Mouse (Mus musculus) embryo, embryonic 9.5 days (tissue): ENCODE measurements around the gene Antxr1.

Experiments used
- DNase-seq: peaks from one replicate; pipeline ENCODE4 v3.0.0-alpha.2; 2017; ENCODE audit errors: extremely low spot score

The Antxr1 gene

DNA sequence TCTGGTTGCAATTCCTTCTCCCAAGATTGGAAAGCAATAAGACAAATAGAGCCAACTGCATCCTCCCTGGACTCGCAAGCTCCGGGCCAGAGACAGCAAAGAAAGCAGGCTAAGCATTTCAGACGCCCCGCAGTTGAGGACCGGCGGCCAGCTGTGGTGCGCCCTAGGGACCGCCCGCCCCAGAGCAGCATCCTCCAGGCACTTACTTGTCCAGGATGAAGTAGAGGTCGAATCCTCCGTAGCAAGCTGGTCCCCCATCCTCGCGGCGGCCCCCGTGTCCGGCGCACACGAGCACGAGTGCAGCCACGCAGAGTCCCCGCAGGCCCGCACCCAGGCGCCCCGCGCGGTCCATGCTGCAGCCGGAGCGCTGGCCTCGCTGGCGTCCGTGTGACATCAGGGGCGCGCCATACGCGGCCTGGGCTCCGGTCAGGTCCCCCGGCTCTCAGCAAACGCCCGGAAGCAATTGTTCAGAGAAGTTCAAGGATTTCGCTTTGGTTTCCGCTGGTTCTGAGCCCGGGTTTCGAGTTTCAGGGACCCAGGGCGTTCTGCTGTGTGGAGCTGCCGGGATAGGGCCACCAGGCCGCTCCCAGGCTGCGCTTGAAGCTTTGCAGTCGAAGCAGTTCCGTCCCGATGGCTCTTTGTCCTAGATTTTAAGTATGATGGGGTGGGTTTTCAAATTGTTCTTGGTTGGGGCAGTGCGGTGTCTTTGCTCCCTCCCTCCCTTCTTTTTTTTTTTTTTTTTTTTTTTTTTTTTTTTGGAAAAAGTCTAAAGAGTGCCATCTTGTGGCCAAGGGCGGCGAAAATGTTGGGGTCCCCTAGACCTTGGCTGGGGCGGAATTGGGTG is at the start of gene Antxr1:
Gene Antxr1, minus strand, starts transcription at position 731 of the 844 bp plus-strand sequence.
- DNase-seq: peak; percentile 82

DNA sequence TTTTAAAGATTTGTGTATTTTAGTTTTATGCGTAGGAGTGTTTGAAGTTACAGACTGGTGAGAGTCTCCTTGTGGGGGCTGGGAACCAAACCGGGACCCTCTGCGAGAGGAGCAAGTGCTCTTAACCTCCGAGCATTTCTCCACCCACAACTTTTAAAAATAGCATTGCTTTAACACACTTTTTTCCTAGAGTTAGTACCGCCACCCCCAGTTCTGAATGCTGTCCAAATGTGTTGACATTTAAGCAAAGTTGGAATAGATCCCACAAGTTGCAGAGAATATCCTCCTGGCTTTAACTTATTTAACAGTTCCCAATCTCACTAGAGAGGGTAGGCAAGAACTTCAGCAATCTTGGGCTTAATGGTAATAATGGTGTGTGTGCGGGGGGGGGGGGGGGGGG is 49.1 kb upstream of the Antxr1 start:
- no peak for DNase-seq

DNA sequence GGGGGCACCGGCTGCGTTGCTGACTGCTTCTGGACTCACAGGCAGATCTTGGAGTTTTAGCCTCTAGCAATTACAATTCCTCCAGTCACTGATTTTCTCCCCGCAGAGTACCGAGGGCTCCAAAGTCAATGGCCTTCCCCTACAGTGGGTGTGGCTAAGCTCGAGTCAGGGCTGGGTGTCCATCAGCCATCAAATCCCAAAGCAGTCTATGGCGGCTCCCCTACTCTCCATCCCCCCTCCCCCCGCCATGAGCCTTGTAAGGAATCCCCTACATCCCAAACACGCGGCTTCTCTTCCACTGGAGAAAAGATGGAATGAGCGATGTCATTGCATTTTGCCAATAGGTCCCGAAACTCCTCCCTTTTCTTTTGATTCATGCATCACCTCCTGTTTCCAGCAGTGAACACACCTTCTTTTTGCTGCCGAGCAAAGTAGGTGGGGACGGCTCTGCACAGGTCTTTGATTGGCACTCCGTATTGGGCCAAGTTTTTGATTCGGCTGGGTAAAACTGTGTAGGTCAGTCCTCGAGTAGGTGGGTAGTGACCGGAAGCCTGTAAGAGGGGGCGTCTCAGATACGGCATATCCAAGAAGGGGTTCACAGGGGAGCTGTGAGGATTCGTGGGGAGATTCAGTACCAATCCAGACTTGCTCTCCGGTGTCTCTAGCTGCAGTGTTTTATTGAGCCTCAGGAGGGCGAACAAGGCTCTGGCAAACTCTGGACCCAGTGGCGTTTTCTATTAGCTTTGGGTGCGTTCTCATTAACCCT is 48.5 kb upstream of the Antxr1 start:
- DNase-seq: peak; percentile 34

DNA sequence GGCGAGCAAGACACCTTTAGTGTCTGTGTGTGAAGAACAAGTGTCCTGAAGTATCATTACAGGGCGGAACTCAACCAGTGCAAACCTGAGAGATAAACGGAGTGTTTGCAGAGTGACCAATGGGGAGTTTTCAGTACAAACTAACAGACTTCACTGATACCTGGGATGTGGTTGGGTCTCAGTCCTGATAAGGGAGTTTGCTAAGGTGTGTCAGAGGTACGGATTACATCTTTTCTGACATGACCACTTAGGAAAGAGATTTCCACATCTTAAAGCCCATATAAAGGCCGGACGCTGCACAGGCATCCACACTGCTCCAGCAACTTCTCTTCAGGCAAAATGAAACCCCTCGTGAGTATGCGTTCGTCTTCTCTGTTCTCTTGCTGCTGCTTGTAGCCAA is 37.4 kb upstream of the Antxr1 start, which contains the start of gene Gkn2:
Gene Gkn2, plus strand, starts transcription at position 301 of the 400 bp plus-strand sequence.
- DNase-seq: no peak

DNA sequence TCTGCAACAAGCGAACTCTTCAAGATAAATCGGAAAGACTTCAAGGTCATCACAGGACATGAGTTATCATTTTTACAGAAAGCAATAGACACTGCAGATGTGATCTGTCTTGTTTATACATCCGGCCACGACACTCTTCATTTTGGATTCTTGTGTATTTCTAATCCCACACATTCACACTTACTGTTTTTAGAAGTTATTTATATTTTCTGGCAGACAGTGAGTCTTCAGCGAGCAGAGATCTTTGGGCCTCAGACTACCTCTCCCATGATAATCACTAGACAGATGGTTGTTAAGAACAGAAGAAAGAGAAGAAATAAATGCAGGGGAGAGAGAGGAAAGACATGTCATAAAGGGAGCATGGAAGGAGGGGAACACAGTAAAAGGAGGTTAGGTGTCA is 33.6 kb upstream of the Antxr1 start:
- no peak for DNase-seq

DNA sequence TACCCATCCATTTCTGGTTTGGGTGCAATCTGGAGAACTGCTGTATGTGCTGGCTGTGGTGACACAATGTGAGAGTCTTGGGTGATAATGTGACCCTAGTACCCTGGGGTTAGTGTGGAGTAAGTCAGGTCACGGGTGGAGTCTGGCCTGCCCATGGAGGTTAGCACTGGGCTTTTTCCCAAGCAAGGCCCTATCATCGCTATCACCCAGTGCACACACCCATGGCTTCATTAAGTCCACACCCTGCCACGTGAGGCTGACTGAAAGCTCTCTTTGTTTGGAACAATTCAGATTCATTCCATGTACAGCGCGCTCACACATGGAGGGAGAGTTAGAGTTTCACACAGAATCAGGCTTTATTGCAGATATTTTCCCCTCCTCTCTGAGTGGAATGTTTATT is 18.8 kb upstream of the Antxr1 start:
- no peak for DNase-seq

DNA sequence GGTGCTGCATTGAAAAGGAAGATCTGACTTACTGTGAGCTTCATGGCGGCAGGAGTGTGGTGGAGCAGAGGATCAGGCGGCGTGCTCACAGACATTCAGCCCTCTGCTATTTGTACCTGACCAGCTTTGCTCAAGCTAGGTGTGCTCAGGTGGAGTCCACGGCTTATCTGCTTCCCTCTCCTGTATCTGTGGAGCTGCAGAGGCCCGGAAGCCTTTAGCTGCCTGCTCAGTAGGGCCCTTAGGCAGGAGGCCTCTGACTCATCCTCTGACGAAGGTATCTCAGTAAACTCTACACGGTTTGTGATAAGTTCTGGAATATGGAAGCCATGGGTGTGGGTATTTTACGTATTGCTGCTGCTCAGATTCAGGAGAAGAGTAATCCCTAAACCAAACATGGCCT is 15.2 kb upstream of the Antxr1 start, which contains the start of gene Gkn1:
Gene Gkn1, minus strand, starts transcription at position 114 of the 400 bp plus-strand sequence.
- DNase-seq: no peak

DNA sequence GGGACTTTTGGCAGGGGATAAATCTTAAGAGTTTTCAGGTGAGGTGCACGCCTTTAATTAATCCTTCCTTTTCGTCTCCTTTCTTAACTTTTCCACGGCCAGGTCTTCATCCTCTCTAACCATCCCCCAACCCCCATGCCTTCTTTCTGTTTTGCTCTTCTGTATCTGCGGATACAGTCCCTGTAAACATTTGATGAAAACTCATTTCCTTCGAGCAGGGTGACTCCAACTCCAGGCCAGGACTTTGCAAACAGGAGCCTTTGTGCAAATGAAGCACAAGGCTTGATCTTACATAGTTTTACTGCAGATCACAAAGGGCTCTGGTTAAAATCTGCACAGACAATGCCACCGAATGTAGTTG is 294 bp upstream of the Antxr1 start:
- DNase-seq: no peak

DNA sequence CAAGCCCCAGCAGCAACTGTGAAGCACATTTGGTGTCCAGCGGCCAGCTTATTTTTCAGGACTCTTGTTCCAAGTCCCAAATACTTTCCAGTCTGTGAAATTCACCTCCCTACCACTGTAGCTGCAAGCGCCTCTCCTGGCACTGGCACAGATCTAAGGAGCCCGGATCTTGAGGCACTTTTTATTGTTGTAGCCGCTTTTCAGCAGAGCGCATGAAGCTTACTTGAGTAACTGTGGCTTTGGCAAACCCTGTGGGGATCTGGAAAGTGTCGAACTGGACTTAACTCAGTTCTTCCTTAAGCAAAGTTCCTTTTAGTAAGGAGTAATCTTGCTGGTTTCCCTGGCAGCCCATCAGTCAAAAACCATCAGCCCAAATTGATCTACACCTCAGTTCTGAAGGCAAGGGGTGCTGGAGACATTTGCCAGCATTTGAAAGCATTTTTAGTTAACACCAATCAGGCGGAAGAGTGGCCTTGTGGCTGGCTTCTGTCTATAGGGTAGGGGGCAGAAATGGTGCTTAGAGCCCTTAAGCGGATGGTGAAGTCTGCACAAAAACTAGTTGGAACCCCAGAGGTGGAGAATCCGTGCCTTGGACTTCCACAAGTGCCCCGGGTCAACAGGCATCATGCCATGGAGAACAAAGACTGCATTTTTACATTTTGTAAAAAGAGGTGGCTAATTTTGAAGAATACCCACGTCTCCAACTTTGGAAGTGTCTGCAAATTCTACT is 1.1 kb downstream of the Antxr1 start:
- peak; percentile 38 for DNase-seq

DNA sequence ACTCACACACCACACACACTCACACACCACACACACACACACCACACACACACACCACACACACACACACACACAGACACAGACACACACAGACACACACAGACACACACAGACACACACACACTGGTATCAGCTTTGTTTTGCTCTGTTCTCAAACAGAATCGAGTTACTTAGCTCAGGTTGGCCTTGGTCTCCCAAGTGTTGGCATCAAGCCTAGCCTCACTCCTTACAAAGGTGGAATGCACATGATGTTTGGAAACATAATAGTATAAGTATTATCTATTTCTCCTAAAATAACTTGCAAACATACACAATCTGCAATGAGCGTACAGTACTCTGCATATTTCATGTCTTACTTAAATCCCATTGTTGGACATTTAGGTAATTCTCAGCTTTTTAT is 3.2 kb downstream of the Antxr1 start:
- DNase-seq: no peak

DNA sequence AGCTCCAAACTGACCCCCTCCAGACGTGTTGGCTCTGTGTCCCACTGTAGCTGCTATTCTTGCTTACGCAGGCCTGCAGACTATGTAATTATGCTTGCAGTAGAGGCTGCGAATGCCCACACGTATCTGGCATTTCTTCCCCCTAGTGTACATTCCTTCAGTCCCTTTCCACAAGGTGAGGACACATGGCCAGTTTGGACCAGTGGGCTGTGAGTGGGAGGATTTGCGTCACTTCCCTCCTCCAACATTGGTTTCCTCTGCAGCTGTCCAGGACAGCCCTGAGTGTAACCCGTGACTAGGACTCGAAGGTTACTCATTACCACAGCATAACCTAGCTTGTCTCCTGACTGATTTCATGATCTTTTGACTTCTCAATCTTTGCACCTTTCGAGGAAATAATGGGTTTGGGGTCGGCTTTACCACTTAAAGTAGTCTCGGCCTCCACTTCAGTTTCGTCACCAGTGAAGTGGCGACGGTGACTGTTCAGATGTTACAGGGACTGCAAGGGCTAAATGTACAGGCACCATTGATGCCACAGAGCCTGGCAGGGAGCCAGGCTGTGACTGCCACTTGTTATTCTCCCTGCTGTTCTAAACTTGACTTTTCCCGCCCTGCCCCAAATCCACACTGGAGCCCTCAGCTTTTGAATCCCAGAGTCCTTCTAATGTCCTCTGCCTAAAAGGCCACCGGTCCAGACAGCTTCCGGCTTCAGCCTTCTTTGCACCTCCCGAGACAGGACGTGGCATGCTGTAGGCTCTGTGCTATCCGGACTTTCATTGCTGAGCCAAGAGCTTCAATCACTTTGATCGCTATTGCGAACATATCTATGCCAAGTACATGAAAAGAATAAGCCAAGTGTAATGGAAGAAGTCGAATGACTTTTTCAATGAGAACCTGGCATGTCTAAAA is 7.1 kb downstream of the Antxr1 start:
- no peak for DNase-seq

DNA sequence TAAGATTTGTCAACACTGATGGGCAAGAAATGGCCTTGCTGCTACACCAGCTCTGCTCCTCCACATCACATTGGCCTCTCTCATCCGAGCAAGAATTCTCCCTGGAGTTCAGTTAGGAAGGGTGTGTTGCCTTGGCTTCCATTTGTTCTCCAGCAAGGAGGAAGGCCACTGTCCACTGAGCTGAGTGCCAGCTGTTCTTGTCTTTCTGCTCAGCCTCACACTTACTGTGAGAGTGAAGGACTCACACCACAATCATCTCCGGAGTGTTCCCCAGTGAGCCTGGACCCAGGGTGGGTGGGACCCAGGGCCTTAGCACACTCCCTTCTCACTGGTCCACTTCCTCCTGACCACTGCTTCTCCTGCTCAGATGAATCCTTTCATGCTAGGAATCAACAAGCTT is 8.7 kb downstream of the Antxr1 start:
- no peak for DNase-seq

DNA sequence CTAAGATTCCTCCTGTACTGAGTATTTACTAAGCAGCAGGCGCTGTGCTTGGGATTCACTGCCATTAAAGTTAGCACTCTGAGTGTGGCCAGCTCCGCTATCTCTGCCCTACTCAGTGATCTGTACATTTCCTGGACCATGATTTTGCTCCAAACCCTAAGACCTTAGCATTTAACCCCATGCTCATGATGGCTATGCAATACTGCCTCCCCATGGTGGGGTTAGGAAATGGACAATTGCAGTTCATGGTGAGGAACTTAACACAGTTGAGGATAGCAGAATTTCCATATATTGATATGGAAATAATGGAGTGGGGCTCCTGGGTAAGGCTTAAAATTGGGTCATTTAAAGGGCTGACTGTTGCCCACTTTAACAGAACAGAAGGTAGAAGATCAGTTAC is 12.2 kb downstream of the Antxr1 start:
- peak; percentile 35 for DNase-seq

DNA sequence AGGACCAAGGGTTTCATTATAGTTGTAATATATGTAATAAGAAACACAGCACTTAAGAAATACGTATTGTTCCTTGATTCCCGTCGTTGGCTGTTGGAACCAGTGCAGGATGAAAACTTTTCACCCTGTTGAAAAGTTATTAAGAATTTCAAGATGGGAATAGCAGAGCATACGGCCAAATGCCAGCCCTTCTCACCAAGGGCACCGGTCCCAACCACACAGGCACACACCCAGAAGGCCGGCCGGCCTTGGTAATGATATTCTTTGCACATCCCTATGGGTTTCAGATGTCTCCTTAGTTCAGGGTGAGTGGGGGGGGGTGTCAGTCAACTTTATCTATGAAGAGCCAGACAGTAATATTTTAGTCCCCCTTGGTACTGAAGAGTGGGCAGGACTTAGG is 17.0 kb downstream of the Antxr1 start:
- DNase-seq: no peak

DNA sequence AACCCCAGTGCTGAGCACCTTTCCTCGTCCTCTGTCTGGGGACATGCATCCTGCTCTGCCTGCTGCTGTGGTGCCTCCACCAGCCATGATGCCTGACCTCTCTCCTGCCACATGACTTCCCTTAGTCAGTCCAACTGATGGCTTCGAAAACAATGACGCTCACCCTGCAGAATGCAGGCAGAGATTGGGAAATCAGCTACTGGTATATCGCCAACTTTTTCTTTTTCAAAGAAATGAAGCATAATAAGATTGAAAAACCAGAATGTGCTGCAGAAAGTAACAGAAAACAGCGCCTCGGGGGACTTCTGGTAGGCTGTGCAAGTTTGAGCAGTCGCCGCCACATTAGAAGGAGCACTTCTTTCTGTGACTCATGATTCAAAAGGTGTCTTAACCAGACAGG is 18.7 kb downstream of the Antxr1 start:
- DNase-seq: no peak

DNA sequence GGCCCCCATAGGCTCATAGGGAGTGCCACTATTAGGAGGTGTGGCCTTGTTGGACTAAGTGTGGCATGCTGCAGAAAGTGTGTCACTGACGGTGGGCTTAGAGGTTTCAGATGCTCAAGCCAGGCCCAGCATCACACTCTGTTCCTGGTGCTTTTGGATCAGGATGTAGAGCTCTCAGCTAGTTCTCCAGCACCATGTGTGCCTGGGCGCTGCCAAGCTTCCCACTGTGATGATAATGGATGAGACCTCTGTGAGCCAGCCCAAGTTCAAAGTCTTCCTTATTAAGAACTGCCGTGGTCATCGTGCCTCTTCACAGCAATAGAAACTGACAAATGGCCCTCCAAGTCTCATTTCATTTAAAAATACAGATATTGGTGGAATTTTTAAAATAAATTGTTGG is 22.9 kb downstream of the Antxr1 start:
- DNase-seq: no peak

DNA sequence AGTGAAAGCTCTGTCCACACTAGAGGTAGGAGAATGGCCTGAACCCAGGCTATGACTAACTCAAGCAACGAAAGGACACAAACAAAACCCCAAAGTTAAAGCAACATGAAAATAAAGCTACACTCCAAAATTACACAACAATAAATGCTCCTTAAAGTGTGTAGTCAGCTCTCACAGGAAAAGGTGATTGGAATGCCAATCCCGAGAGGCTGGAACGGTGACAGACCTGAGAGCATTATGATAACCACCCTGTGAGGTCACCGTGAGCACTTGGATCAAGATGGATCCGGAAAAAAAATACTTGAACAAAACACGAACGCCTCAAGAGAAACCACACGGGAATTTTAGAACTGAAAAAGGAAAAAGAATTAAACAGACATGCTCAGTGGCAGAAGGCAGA is 31.1 kb downstream of the Antxr1 start:
- no peak for DNase-seq

DNA sequence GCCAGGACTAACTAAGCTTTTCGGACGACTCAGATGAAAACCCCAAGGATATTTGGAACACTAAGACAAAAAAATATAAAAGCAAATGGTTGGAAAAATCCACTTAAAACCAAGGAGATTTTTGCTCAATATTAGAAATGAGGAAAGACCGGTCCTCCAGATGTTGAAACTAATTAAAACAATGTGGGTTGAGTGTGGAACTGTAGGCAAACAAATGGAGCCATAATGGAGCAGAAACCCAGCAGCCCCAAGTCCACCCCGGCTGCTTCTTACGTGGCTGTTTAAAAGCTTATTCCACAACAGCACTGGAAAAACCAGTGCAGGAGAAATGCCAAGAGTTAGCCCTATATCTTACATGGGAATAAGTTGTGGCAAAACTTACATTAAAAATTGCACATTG is 32.9 kb downstream of the Antxr1 start:
- DNase-seq: no peak

DNA sequence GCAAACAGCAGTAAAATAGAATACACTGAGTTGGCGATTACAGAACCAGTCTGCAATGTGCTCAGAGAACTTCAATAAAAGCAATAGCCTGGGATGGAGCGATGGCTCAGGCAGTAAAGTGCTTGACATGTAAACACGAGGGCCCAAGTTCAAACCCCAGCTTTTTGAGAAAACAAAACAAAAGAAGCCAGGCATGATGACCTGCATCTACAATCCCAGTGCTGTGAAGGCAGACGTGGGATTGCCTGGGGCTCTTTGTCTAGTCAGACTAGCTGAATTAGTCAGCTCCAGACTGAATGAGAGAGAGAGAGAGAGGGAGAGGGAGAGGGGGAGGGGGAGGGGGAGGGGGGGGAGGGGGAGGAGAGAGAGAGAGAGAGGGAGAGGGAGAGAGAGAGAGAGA is 33.6 kb downstream of the Antxr1 start:
- DNase-seq: no peak

DNA sequence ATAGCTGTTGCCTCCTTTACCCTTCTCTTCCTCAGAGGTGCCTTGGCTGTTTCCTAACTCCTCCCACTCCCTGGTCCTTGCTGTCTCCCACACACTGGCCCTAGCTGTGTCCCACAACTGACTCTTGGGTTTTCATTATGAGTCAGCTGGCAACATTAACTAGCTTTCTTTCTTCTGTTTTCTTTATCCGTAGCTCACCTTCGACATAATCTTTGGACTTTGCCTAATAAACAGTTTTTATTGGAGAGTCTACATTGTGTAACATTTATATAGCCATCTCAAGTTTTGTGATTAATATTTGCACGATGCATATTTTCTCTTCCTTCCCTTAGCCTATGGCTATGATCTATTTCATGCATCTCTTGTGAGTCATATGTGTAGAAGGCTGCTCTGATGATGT is 40.7 kb downstream of the Antxr1 start:
- DNase-seq: no peak
